Mouse (Mus musculus) midbrain, postnatal 0 days (tissue): ENCODE measurements at regions not wholly inside any gene's neighbourhood (a gene's known extent, or its start where the extent isn't known, plus 50 kb on each side); places are given as distances from the start of the nearest gene placed in this dataset.

ENCODE experiments used
- ATAC-seq: fragments of 200-750 bp; cut with Nextera tagmentation; 2 replicates; pipeline ENCODE4 v1.8.0; 2017; ENCODE audit warnings: moderate number of reproducible peaks, mild to moderate bottlenecking, moderate TSS enrichment, moderate library complexity; ENCODE audit not compliant: low FRiP score
- DNase-seq: peaks from one replicate; pipeline ENCODE4 v3.0.0-alpha.2; 2015; ENCODE audit warnings: low spot score
- H3K27ac ChIP-seq: fragments of 300-500 bp; sonication (generic); 2 replicates; pipeline ENCODE4 v1.5.1; 2014; ENCODE audit warnings: low read depth, mild to moderate bottlenecking, low read length, mixed read lengths
- H3K27me3 ChIP-seq: fragments of 300-500 bp; sonication (generic); 2 replicates; pipeline ENCODE4 v1.6.1; 2014; ENCODE audit warnings: low read length, control low read depth, mixed read lengths; ENCODE audit not compliant: insufficient read depth
- H3K36me3 ChIP-seq: fragments of 300-500 bp; sonication (generic); 2 replicates; pipeline ENCODE4 v1.6.1; 2014; ENCODE audit warnings: low read length, control low read depth, mixed read lengths; ENCODE audit not compliant: insufficient read depth
- H3K4me1 ChIP-seq: fragments of 300-500 bp; sonication (generic); 2 replicates; pipeline ENCODE4 v1.6.1; 2014; ENCODE audit warnings: mild to moderate bottlenecking, control low read depth, antibody characterized with exemption, low read length, mixed read lengths; ENCODE audit not compliant: insufficient read depth
- H3K4me2 ChIP-seq: fragments of 300-500 bp; sonication (generic); 2 replicates; pipeline ENCODE4 v1.6.1; 2014; ENCODE audit warnings: low read depth, mild to moderate bottlenecking, low read length, mixed read lengths; ENCODE audit not compliant: poor library complexity, severe bottlenecking
- H3K4me3 ChIP-seq: fragments of 300-500 bp; sonication (generic); 2 replicates; pipeline ENCODE4 v1.5.1; 2014; ENCODE audit warnings: low read depth, mild to moderate bottlenecking, low read length, moderate library complexity
- H3K9ac ChIP-seq: fragments of 300-500 bp; sonication (generic); replicated peaks from 2 replicates; pipeline ENCODE4 v1.6.1; 2014; ENCODE audit warnings: mild to moderate bottlenecking, low read length, moderate library complexity, mixed read lengths; ENCODE audit not compliant: poor library complexity, severe bottlenecking
- H3K9me3 ChIP-seq: fragments of 300-500 bp; sonication (generic); 2 replicates; pipeline ENCODE4 v1.6.1; 2016; ENCODE audit warnings: low read length, control low read depth
- CTCF ChIP-seq: IDR thresholded peaks from 2 replicates; pipeline ENCODE4 v1.5.1; 2016; ENCODE audit warnings: antibody characterized with exemption, mild to moderate bottlenecking
- WGBS: fragments of 180-500 bp; shearing (Covaris S2); extraction: QIAGEN DNeasy Blood & Tissue Kit; methylation state at CpG from one replicate; pipeline ENCODE4 v1.1.7; 2014; 5-methylcytosine and 5-hydroxymethylcytosine counted together

GRCm38 (mm10) chr12:74792036-74792435 is 385.1 kb downstream of the Kcnh5 start:
- WGBS: 87% methylated on average over 3 of the region's 3 CpGs
- no peak for TF ChIP-seq CTCF
- no peaks in the 10 kb centered on the region for H3K27me3 ChIP-seq
- H3K27ac ChIP-seq: no peak overlapping the region
- H3K4me2 ChIP-seq: no peak overlapping the region
- no peaks in the 10 kb centered on the region for H3K9me3 ChIP-seq
- DNase-seq (no peak), ATAC-seq (no peak)
- no peak overlapping the region for H3K4me3 ChIP-seq
- no peaks in the 10 kb centered on the region for H3K36me3 ChIP-seq
- H3K9ac ChIP-seq: no peak overlapping the region
- no peaks in the 10 kb centered on the region for H3K4me1 ChIP-seq

- Histone ChIP-seq H3K27ac (no peak overlapping the region), H3K36me3 (no peaks in the 10 kb centered on the region), H3K4me1 (no peaks in the 10 kb centered on the region), H3K27me3 (no peaks in the 10 kb centered on the region), H3K9me3 (no peaks in the 10 kb centered on the region), H3K4me2 (no peak overlapping the region), H3K4me3 (no peak overlapping the region), H3K9ac (no peak overlapping the region)
- no peak for TF ChIP-seq CTCF
- 82% methylated on average over 1 of the region's 1 CpGs for WGBS
- DNase-seq (no peak), ATAC-seq (no peak)
These were observed 414.8 kb downstream of the Kcnh5 start for GRCm38 (mm10) chr12:74762284-74762683.

DNA sequence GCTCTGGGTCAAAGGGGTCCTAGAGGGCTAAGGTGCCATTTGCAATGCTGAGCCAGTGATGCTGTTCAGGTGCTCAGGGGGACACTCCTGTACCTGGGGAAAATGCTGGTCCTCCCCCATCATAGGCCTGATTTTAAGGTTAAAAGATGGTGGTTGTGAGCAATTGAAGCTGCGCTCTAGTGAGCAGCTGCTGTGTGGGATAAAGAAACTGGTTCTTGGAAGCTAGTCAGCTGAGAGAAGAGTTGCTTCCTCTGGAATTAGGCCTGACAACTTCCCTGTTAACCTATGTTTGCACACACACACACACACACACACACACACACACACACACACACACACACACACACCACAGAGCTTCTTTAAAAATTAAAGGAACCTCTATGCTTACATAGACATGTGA is 428.9 kb upstream of the Gm11042 start:
- no peaks in the 10 kb centered on the region for H3K36me3 ChIP-seq
- no peak overlapping the region for H3K4me3 ChIP-seq
- H3K27me3 ChIP-seq: no peaks in the 10 kb centered on the region
- H3K27ac ChIP-seq: no peak overlapping the region
- H3K4me2 ChIP-seq: no peak overlapping the region
- no peaks in the 10 kb centered on the region for H3K9me3 ChIP-seq
- ATAC-seq (no peak), DNase-seq (no peak)
- H3K4me1 ChIP-seq: no peaks in the 10 kb centered on the region
- H3K9ac ChIP-seq: no peak overlapping the region
- no peak for TF ChIP-seq CTCF
- WGBS: 100% methylated on average over 1 of the region's 1 CpGs

- Histone ChIP-seq H3K27me3 (no peaks in the 10 kb centered on the region), H3K4me3 (no peak overlapping the region), H3K4me1 (no peaks in the 10 kb centered on the region), H3K9me3 (no peaks in the 10 kb centered on the region), H3K27ac (no peak overlapping the region), H3K4me2 (no peak overlapping the region), H3K9ac (no peak overlapping the region), H3K36me3 (no peaks in the 10 kb centered on the region)
- WGBS: 96% methylated on average over 2 of the region's 2 CpGs
- TF ChIP-seq CTCF: no peak
- ATAC-seq: no peak
- no peak for DNase-seq
These were observed 412.7 kb upstream of the Gm11042 start for GRCm38 (mm10) chr12:74728866-74729265.

DNA sequence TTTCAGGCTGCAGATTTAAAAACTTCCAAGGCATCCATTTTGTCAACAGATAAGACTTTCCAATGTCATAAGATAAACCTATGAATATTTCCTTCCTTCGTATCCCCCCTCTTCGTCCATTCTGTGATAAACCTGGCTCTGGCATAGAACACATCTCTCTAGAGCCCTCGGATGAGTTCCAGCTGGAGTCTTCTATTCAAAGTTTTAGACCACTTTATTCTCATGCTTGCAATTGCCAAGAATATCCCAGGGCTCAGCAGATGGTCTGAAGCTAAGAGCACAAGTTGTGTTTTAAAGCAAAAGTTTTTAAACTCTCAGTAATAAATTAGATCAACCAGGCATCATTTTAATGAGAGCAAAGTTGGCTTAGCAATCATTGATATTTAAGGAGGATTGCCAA is 363.0 kb upstream of the Gm11042 start:
- Histone ChIP-seq H3K9ac (no peak overlapping the region), H3K27me3 (no peaks in the 10 kb centered on the region), H3K27ac (no peak overlapping the region), H3K4me3 (no peak overlapping the region), H3K9me3 (no peaks in the 10 kb centered on the region), H3K4me1 (no peaks in the 10 kb centered on the region), H3K4me2 (no peak overlapping the region), H3K36me3 (no peaks in the 10 kb centered on the region)
- DNase-seq (no peak), ATAC-seq (no peak)
- WGBS: 91% methylated on average over 3 of the region's 3 CpGs
- no peak for TF ChIP-seq CTCF

DNA sequence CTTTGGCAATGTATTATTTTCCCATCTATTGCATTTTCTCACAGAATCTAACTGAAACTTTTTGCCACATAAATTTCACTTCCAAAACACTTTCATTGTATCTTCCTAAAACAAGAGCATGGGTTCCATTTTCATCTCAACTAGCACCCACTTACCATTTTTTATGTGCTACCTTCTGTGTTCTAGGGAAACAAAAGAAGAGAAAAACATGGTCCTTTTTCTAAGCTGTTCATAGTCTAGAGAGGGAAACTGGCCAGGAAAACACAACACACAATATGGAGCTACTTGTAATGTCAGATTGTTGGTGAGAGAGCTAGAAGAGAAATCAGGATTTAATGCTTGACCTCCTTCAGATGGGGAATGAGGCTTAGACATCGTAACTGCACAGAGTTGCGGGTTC is 361.6 kb upstream of the Gm11042 start:
- H3K4me1 ChIP-seq: no peaks in the 10 kb centered on the region
- no peaks in the 10 kb centered on the region for H3K27me3 ChIP-seq
- no peak overlapping the region for H3K27ac ChIP-seq
- H3K4me3 ChIP-seq: no peak overlapping the region
- 76% methylated on average over 2 of the region's 2 CpGs for WGBS
- no peak overlapping the region for H3K9ac ChIP-seq
- H3K36me3 ChIP-seq: no peaks in the 10 kb centered on the region
- H3K9me3 ChIP-seq: no peaks in the 10 kb centered on the region
- ATAC-seq (no peak), DNase-seq (no peak)
- no peak overlapping the region for H3K4me2 ChIP-seq
- TF ChIP-seq CTCF: no peak

- no peaks in the 10 kb centered on the region for H3K36me3 ChIP-seq
- no peak overlapping the region for H3K27ac ChIP-seq
- no peak overlapping the region for H3K9ac ChIP-seq
- no peak overlapping the region for H3K4me3 ChIP-seq
- no peaks in the 10 kb centered on the region for H3K4me1 ChIP-seq
- DNase-seq (no peak), ATAC-seq (no peak)
- no peaks in the 10 kb centered on the region for H3K27me3 ChIP-seq
- no peak for TF ChIP-seq CTCF
- H3K9me3 ChIP-seq: 0 out of 2 replicates have a peak, but pooled peaks cover 4% of the 10 kb centered on the region
- no peak overlapping the region for H3K4me2 ChIP-seq
These were observed 342.2 kb upstream of the Gm11042 start for GRCm38 (mm10) chr12:74658406-74658805.
